Comparison of ENCODE assay signal across 8 mouse cellular contexts in the genomic region with DNA sequence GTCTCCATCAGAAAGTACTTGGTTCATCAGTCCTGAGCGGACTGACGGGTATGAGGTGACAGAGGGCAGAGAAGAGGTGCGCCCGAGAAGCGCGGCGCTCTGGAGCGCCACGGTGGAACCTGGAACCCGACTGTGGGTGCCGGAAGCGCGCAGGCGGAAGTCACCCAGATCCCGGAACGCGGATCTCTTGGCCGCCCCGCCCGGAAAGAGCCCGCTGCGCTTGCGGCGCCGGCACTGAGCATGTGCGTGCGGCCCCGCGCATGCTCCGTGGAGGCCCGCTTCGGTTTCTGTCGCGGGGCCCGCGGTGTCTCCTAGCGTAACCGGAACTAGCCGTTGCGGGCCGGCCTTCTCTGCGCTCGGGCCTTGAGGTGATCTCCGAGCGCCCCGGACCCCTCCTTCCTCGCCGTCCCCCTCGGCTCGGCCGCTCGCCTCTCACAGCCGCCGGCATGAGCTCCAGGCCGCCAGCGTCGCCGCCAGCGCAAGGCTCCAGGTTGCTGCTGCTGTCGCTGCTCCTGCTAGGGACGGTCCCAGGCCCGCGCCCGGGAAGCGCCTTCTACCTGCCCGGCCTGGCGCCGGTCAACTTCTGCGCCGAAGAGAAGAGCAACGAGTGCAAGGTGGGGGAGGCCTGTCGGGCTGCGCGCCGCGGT. TPM values are rescaled to one million over a fixed set of nuclear protein-coding genes. Genes with fewer than 3 reads are reported as not detected.
DNase-seq lines count a peak whose midpoint lies in the region; ATAC-seq lines count a peak whose summit lies in the region.

A gene (plus strand): TSS at position 217 of the 647 bp plus-strand sequence.

- DNase-seq in NIH3T3 (ENCODE audit: low read depth): peak; percentile 95
- peak; percentile 96 to 98 for DNase-seq in cerebellum, postnatal 10 days
- peak; percentile 86 to 93 for DNase-seq in frontal cortex, postnatal 10 days (ENCODE audit: low spot score in 2 of 2)
- peak; percentile 85 to 93 for DNase-seq in layer of hippocampus, postnatal 25 days (ENCODE audit: extremely low spot score in 1 of 2, low spot score in 1 of 2)
- peak; percentile 95 for DNase-seq in lung, postnatal 25 days (ENCODE audit: low spot score)
- DNase-seq in retina, embryonic 14.5 days (ENCODE audit: low spot score): peak; percentile 92
- DNase-seq in thymus, postnatal 4 days: peak; percentile 96

- WGBS in hindbrain, embryonic 12.5 days: under 1% methylated on average over 76 of the region's 76 CpGs

- H3K4me2 ChIP-seq in hindbrain, embryonic 12.5 days (replicated peaks): peak within 1 kb of the TSS; percentile 76

- H3K4me1 ChIP-seq in hindbrain, embryonic 12.5 days: peaks cover 32% of the 10 kb centered on the region

- H3K9me3 ChIP-seq in hindbrain, embryonic 12.5 days (replicated peaks): no peaks in the 10 kb centered on the region

- peak within 1 kb of the TSS; percentile 100 for H3K4me3 ChIP-seq in hindbrain, embryonic 12.5 days

- H3K27me3 ChIP-seq in hindbrain, embryonic 12.5 days: no peaks in the 10 kb centered on the region

- peak within 1 kb of the TSS; percentile 98 for H3K9ac ChIP-seq in hindbrain, embryonic 12.5 days

- 0 out of 2 replicates have a peak, but pooled peaks cover 5% of the 10 kb centered on the region for H3K36me3 ChIP-seq in hindbrain, embryonic 12.5 days

- H3K27ac ChIP-seq in hindbrain, embryonic 12.5 days: peak within 1 kb of the TSS; percentile 94

- ATAC-seq in hindbrain, embryonic 12.5 days (ENCODE audit: low FRiP score): peak; percentile 95

RNA-seq across cellular contexts. Expression of the gene that starts here (rescaled TPM):
- polyA plus RNA-seq in hindbrain, embryonic 12.5 days (2016; fragmentation: Nextera tagmentation; extraction: Ambion mirVana): 134 and 142 TPM in 2 replicates
- total RNA-seq in layer of hippocampus, postnatal 25 days (2021): 100 to 1,000 TPM in 1 of 2 experiments, 10 to 100 TPM in 1; 97.4 to 112 TPM

Comparison
In these comparisons a context has a peak if more than half of its experiments do, and no peak if none do; other contexts are left out.
1. Peak in every context shown above with its lines: DNase-seq, ATAC-seq, H3K4me3 ChIP-seq and H3K27ac ChIP-seq.